Mouse (Mus musculus): Measurements from ENCODE around the gene Uba7.

The Uba7 gene

GRCm38 (mm10) chr9:107992197-107992596 is 16.9 kb downstream of the Uba7 start, which contains the start of gene Cdhr4:
Cdhr4 (plus strand) TSS chr9:107992497.
- DNase-seq (ENCODE audit: low read depth, low spot score), result peak; percentile 30

GRCm38 (mm10) chr9:107993013-107993412 is 17.7 kb downstream of the Uba7 start:
- DNase-seq (ENCODE audit: low read depth, low spot score), result no peak

- no peak for DNase-seq (ENCODE audit: low read depth, low spot score)
Observed at GRCm38 (mm10) chr9:107994464-107994863, 19.2 kb downstream of the Uba7 start.

GRCm38 (mm10) chr9:107995513-107995912 is 20.2 kb downstream of the Uba7 start:
- peak; percentile 40 for DNase-seq (ENCODE audit: low read depth, low spot score)

- DNase-seq (ENCODE audit: low read depth, low spot score), result no peak
Observed at GRCm38 (mm10) chr9:107996049-107996448, 20.7 kb downstream of the Uba7 start, which contains the start of gene Gm20662. Gm20662 (plus strand) TSS chr9:107996349.

- peak; percentile 100 for DNase-seq (ENCODE audit: low read depth, low spot score)
Observed at GRCm38 (mm10) chr9:108001922-108002770, 26.8 kb downstream of the Uba7 start, which contains the start of gene Ip6k1. Ip6k1 (plus strand) TSS chr9:108002501.

- no peak for DNase-seq (ENCODE audit: low read depth, low spot score)
Observed at GRCm38 (mm10) chr9:108002778-108003530, 27.6 kb downstream of the Uba7 start.

GRCm38 (mm10) chr9:108003531-108003890 is 28.2 kb downstream of the Uba7 start:
- peak; percentile 42 for DNase-seq (ENCODE audit: low read depth, low spot score)

- peak; percentile 65 for DNase-seq (ENCODE audit: low read depth, low spot score)
Observed at GRCm38 (mm10) chr9:108008041-108008440, 32.7 kb downstream of the Uba7 start.

GRCm38 (mm10) chr9:108010385-108010784 is 35.1 kb downstream of the Uba7 start:
- DNase-seq (ENCODE audit: low read depth, low spot score), result peak; percentile 24

- DNase-seq (ENCODE audit: low read depth, low spot score), result peak; percentile 50
Observed at GRCm38 (mm10) chr9:108013577-108013976, 38.3 kb downstream of the Uba7 start.

GRCm38 (mm10) chr9:108017127-108017526 is 41.8 kb downstream of the Uba7 start:
- DNase-seq (ENCODE audit: low read depth, low spot score), result no peak

GRCm38 (mm10) chr9:108020741-108021140 is 45.4 kb downstream of the Uba7 start:
- DNase-seq (ENCODE audit: low read depth, low spot score), result no peak

GRCm38 (mm10) chr9:108023216-108023615 is 47.9 kb downstream of the Uba7 start:
- no peak for DNase-seq (ENCODE audit: low read depth, low spot score)

- DNase-seq (ENCODE audit: low read depth, low spot score), result no peak
Observed at GRCm38 (mm10) chr9:108026584-108026983, 51.3 kb downstream of the Uba7 start.

GRCm38 (mm10) chr9:108027867-108028266 is 52.6 kb downstream of the Uba7 start:
- DNase-seq (ENCODE audit: low read depth, low spot score), result peak; percentile 36

- DNase-seq (ENCODE audit: low read depth, low spot score), result peak; percentile 53
Observed at GRCm38 (mm10) chr9:108032126-108032525, 56.8 kb downstream of the Uba7 start.
